Mouse (Mus musculus) erythroblast, embryonic 14.5 days (primary cell): ENCODE results near the gene Pld2.

ENCODE experiments used
- GATA1 ChIP-seq: IDR thresholded peaks from 2 replicates; pipeline ENCODE4 v1.6.1; 2012; ENCODE audit warnings: low read length, inconsistent platforms, mixed read lengths
- TAL1 ChIP-seq: IDR thresholded peaks from 3 replicates; pipeline ENCODE4 v1.6.1; 2012; ENCODE audit warnings: low read length, inconsistent platforms, mixed read lengths

DNA sequence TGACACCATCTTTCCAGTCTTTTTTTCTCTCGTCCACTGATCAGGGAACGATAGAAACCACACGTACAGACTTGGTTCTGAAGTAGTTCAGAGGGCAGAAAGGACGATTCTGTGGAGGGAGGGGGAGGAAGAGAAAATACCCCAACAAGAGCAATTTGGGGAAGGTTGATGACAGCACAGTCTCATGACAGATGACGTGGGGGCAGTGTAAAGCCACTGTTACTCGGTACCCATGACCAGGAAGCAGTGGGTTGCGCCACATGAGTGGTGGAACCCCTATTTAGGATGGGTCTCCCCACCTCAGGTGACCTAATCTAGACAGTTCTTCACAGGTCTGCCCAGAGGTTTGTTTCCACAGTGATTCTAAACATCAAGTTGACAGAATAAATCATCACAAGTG is 11.3 kb upstream of the Pld2 start:
- no peak for TF ChIP-seq TAL1
- no peak for TF ChIP-seq GATA1
